12 mouse cellular contexts compared by ENCODE assay signal in genomic region chr13:53463037-53463436, GRCm38 (mm10). TPM values are rescaled to one million over a fixed set of nuclear protein-coding genes. Genes with fewer than 3 reads are reported as not detected.
DNase-seq lines count a peak whose midpoint lies in the region; ATAC-seq and TF ChIP-seq lines count a peak whose summit lies in the region.
"Had no signal": no experiment of that assay in that cellular context is flagged by ENCODE, and none has a peak within 500 bp of the region (broad histone marks: within the 10 kb centered on the region; RNA-seq: fewer than 3 reads in every experiment).

No protein-coding gene starts in this region.

- no peaks in the 10 kb centered on the region for H3K9me3 ChIP-seq in intestine, embryonic 14.5 days (ENCODE audit: control insufficient read depth, low read length)
- no peaks in the 10 kb centered on the region; the same call in 1 of the 2 replicates for H3K9me3 ChIP-seq in intestine, embryonic 15.5 days
- no peaks in the 10 kb centered on the region for H3K9me3 ChIP-seq in embryonic facial prominence, embryonic 11.5 days (replicated peaks; ENCODE audit: control insufficient read depth, low read length)
- no peaks in the 10 kb centered on the region for H3K9me3 ChIP-seq in hindbrain, embryonic 12.5 days (replicated peaks)

- H3K27ac ChIP-seq in intestine, embryonic 14.5 days (ENCODE audit: low read depth) = no peak overlapping the region
- no peak overlapping the region for H3K27ac ChIP-seq in intestine, embryonic 15.5 days
- H3K27ac ChIP-seq in embryonic facial prominence, embryonic 11.5 days (replicated peaks; ENCODE audit: low read depth, low read length) = no peak overlapping the region; the same call in 1 of the 2 replicates
- H3K27ac ChIP-seq in hindbrain, embryonic 12.5 days = peak overlapping the region; percentile 73
- no peak overlapping the region for H3K27ac ChIP-seq in layer of hippocampus, adult 2 months

- 2% methylated on average over 7 of the region's 7 CpGs for WGBS in intestine, embryonic 14.5 days
- WGBS in intestine, embryonic 15.5 days = 1% methylated on average over 7 of the region's 7 CpGs
- WGBS in embryonic facial prominence, embryonic 11.5 days = under 1% methylated on average over 7 of the region's 7 CpGs
- WGBS in hindbrain, embryonic 12.5 days = 2% methylated on average over 7 of the region's 7 CpGs

- DNase-seq in intestine, embryonic 14.5 days (ENCODE audit: low spot score) = peak; percentile 61
- DNase-seq in embryonic facial prominence, embryonic 11.5 days (ENCODE audit: low spot score) = no peak
- DNase-seq in neural tube, embryonic 10.5 days (ENCODE audit: extremely low spot score, low spot score) = peak; percentile 66
- no peak for DNase-seq in layer of hippocampus, adult 2 months (ENCODE audit: low spot score in 2 of 2)
- no peak for DNase-seq in right cerebral cortex, postnatal 14 days
- DNase-seq: layer of hippocampus, adult 9-11 months; lung, adult 2 months; thymus, postnatal 14 days had no signal

- H3K4me3 ChIP-seq in intestine, embryonic 14.5 days (ENCODE audit: low read depth, low read length) = no peak overlapping the region
- H3K4me3 ChIP-seq in intestine, embryonic 15.5 days (replicated peaks) = no peak overlapping the region
- H3K4me3 ChIP-seq in embryonic facial prominence, embryonic 11.5 days (ENCODE audit: low read depth, low read length) = peak overlapping the region; percentile 7
- H3K4me3 ChIP-seq in hindbrain, embryonic 12.5 days = peak overlapping the region; percentile 32
- no peak overlapping the region for H3K4me3 ChIP-seq in layer of hippocampus, adult 2 months

- peaks cover 93% of the 10 kb centered on the region for H3K27me3 ChIP-seq in intestine, embryonic 14.5 days (replicated peaks; ENCODE audit: control insufficient read depth, insufficient read depth, low read length)
- H3K27me3 ChIP-seq in intestine, embryonic 15.5 days (replicated peaks) = peaks cover 62% of the 10 kb centered on the region
- H3K27me3 ChIP-seq in embryonic facial prominence, embryonic 11.5 days (ENCODE audit: control insufficient read depth, insufficient read depth, low read length) = peaks cover 33% of the 10 kb centered on the region
- H3K27me3 ChIP-seq in hindbrain, embryonic 12.5 days = peaks cover 75% of the 10 kb centered on the region

- no peak for ATAC-seq in intestine, embryonic 14.5 days (replicated peaks; ENCODE audit: low FRiP score, low TSS enrichment, low read depth)
- ATAC-seq in intestine, embryonic 15.5 days = no peak
- ATAC-seq in embryonic facial prominence, embryonic 11.5 days (replicated peaks; ENCODE audit: insufficient number of reproducible peaks, low FRiP score, low TSS enrichment, low read depth) = no peak; the same call in 1 of the 2 replicates
- ATAC-seq in hindbrain, embryonic 12.5 days (ENCODE audit: low FRiP score) = 0 out of 2 replicates have a peak, but pooled peaks have one; percentile 42

- TF ChIP-seq CTCF in layer of hippocampus, adult 2 months (conservative IDR thresholded peaks at IDR 0.05) = no peak

- no peak overlapping the region; the same call in 1 of the 2 replicates for H3K4me2 ChIP-seq in intestine, embryonic 14.5 days (ENCODE audit: low read length)
- H3K4me2 ChIP-seq in intestine, embryonic 15.5 days (replicated peaks) = no peak overlapping the region
- H3K4me2 ChIP-seq in embryonic facial prominence, embryonic 11.5 days (ENCODE audit: low read depth, low read length) = peak overlapping the region; percentile 76
- H3K4me2 ChIP-seq in hindbrain, embryonic 12.5 days (replicated peaks) = peak overlapping the region; percentile 61

- H3K9ac ChIP-seq in intestine, embryonic 14.5 days (ENCODE audit: low read length) = no peak overlapping the region
- H3K9ac ChIP-seq in intestine, embryonic 15.5 days = no peak overlapping the region
- peak overlapping the region; percentile 25 for H3K9ac ChIP-seq in embryonic facial prominence, embryonic 11.5 days (replicated peaks; ENCODE audit: low read length)
- H3K9ac ChIP-seq in hindbrain, embryonic 12.5 days = peak overlapping the region; percentile 57

- no peaks in the 10 kb centered on the region for H3K36me3 ChIP-seq in intestine, embryonic 14.5 days (ENCODE audit: control insufficient read depth, insufficient read depth, low read length)
- no peaks in the 10 kb centered on the region for H3K36me3 ChIP-seq in intestine, embryonic 15.5 days
- H3K36me3 ChIP-seq in embryonic facial prominence, embryonic 11.5 days (replicated peaks; ENCODE audit: control insufficient read depth, insufficient read depth, low read depth, low read length) = no peaks in the 10 kb centered on the region
- H3K36me3 ChIP-seq in hindbrain, embryonic 12.5 days = no peaks in the 10 kb centered on the region

- peaks cover 3% of the 10 kb centered on the region; the same call in 1 of the 2 replicates for H3K4me1 ChIP-seq in intestine, embryonic 14.5 days (replicated peaks; ENCODE audit: control insufficient read depth, insufficient read depth, low read length)
- peaks cover 8% of the 10 kb centered on the region; the same call in 1 of the 2 replicates for H3K4me1 ChIP-seq in intestine, embryonic 15.5 days (replicated peaks)
- peaks cover 12% of the 10 kb centered on the region for H3K4me1 ChIP-seq in embryonic facial prominence, embryonic 11.5 days (ENCODE audit: control insufficient read depth, insufficient read depth, low read length)
- peaks cover 46% of the 10 kb centered on the region for H3K4me1 ChIP-seq in hindbrain, embryonic 12.5 days

RNA-seq across cellular contexts. Expression of gene Msx2, which starts 9.8 kb away (rescaled TPM):
- 0.09 and 0.44 TPM in 2 replicates for polyA plus RNA-seq in intestine, embryonic 14.5 days (2014; fragmentation: Nextera tagmentation; extraction: Ambion mirVana)
- polyA plus RNA-seq in intestine, embryonic 15.5 days (2015; fragmentation: Nextera tagmentation; extraction: Ambion mirVana) = 0.21 and 0.33 TPM in 2 replicates
- polyA plus RNA-seq in embryonic facial prominence, embryonic 11.5 days (2014; fragmentation: Nextera tagmentation; extraction: Ambion mirVana) = 31.2 and 41.2 TPM in 2 replicates
- polyA plus RNA-seq in hindbrain, embryonic 12.5 days (2016; fragmentation: Nextera tagmentation; extraction: Ambion mirVana) = 60.3 and 65.2 TPM in 2 replicates
- 1 to 10 TPM in 1 of 2 experiments, under 1 TPM in 1; 0.69 to 1.1 TPM for total RNA-seq in layer of hippocampus, adult 2 months (2021)
- total RNA-seq: MEL had no signal
- polyA plus RNA-seq: lung, adult 2 months; small intestine, adult 2 months had no signal

Comparison
In these comparisons a context has a peak if more than half of its experiments do, and no peak if none do; other contexts are left out.
1. DNase-seq: peak in intestine, embryonic 14.5 days (single experiment) and neural tube, embryonic 10.5 days (single experiment); none in embryonic facial prominence, embryonic 11.5 days (single experiment), layer of hippocampus, adult 2 months (0 of 2) and right cerebral cortex, postnatal 14 days (single experiment).
2. H3K4me2 ChIP-seq: peak in embryonic facial prominence, embryonic 11.5 days (single experiment) and hindbrain, embryonic 12.5 days (single experiment); none in intestine, embryonic 14.5 days (single experiment) and intestine, embryonic 15.5 days (single experiment).
3. H3K4me3 ChIP-seq: peak in embryonic facial prominence, embryonic 11.5 days (single experiment) and hindbrain, embryonic 12.5 days (single experiment); none in intestine, embryonic 14.5 days (single experiment), intestine, embryonic 15.5 days (single experiment) and layer of hippocampus, adult 2 months (single experiment).
4. H3K9ac ChIP-seq: peak in embryonic facial prominence, embryonic 11.5 days (single experiment) and hindbrain, embryonic 12.5 days (single experiment); none in intestine, embryonic 14.5 days (single experiment) and intestine, embryonic 15.5 days (single experiment).
5. RNA of gene Msx2, which starts 9.8 kb away (polyA plus RNA-seq): 60.3 to 65.2 TPM in hindbrain, embryonic 12.5 days and 31.2 to 41.2 TPM in embryonic facial prominence, embryonic 11.5 days; 0.21 to 0.33 TPM in intestine, embryonic 15.5 days and 0.09 to 0.44 TPM in intestine, embryonic 14.5 days; every median in the first group is over 10 times any median in the second.